Comparison of ENCODE assay signal across 8 mouse cellular contexts in genomic region chr1:14504767-14505343, GRCm38 (mm10).
A peak's percentile ranks its signal among the peaks of the same experiment; 100 is the strongest.
DNase-seq lines count a peak whose midpoint lies in the region; ATAC-seq lines count a peak whose summit lies in the region.
"Had no signal": no experiment of that assay in that cellular context is flagged by ENCODE, and none has a peak within 500 bp of the region (broad histone marks: within the 10 kb centered on the region; RNA-seq: fewer than 3 reads in every experiment).

No protein-coding gene starts in this region.

- peak; percentile 10 to 15 for DNase-seq in kidney, postnatal 4 days
- DNase-seq in kidney, postnatal 36 days = no peak
- DNase-seq in embryonic facial prominence, embryonic 10.5 days (ENCODE audit: low spot score) = peak; percentile 49
- DNase-seq in hindbrain, embryonic 11.5 days (ENCODE audit: low spot score) = peak; percentile 65
- peak; percentile 33 for DNase-seq in neural tube, embryonic 11.5 days (ENCODE audit: low spot score)
- DNase-seq in adrenal gland, postnatal 36 days = no peak
- DNase-seq in cerebellum, adult 9-11 months = no peak

- ATAC-seq in hindbrain, embryonic 11.5 days (ENCODE audit: low FRiP score) = no peak
- ATAC-seq in neural tube, embryonic 11.5 days (ENCODE audit: insufficient read depth, low FRiP score, low TSS enrichment) = no peak
- ATAC-seq: Patski had no signal

- peak overlapping the region; percentile 32 for H3K4me2 ChIP-seq in hindbrain, embryonic 11.5 days (replicated peaks; ENCODE audit: low read depth, low read length)
- H3K4me2 ChIP-seq in neural tube, embryonic 11.5 days (ENCODE audit: low read depth) = peak overlapping the region; percentile 26

- H3K9me3 ChIP-seq in embryonic facial prominence, embryonic 10.5 days = no peaks in the 10 kb centered on the region
- no peaks in the 10 kb centered on the region for H3K9me3 ChIP-seq in hindbrain, embryonic 11.5 days (ENCODE audit: control insufficient read depth, low read length)
- no peaks in the 10 kb centered on the region for H3K9me3 ChIP-seq in neural tube, embryonic 11.5 days (ENCODE audit: control insufficient read depth, low read length)

- WGBS in embryonic facial prominence, embryonic 10.5 days = 2% methylated on average over 12 of the region's 12 CpGs
- 2% methylated on average over 12 of the region's 12 CpGs for WGBS in hindbrain, embryonic 11.5 days
- WGBS in neural tube, embryonic 11.5 days = 3% methylated on average over 12 of the region's 12 CpGs

- peak overlapping the region; percentile 57 for H3K4me3 ChIP-seq in embryonic facial prominence, embryonic 10.5 days
- H3K4me3 ChIP-seq in hindbrain, embryonic 11.5 days (ENCODE audit: low read depth, low read length) = peak overlapping the region; percentile 10; the same call in 1 of the 2 replicates
- H3K4me3 ChIP-seq in neural tube, embryonic 11.5 days (ENCODE audit: low read depth, low read length) = no peak overlapping the region

- peak overlapping the region; percentile 86 for H3K27ac ChIP-seq in embryonic facial prominence, embryonic 10.5 days (replicated peaks)
- H3K27ac ChIP-seq in hindbrain, embryonic 11.5 days (ENCODE audit: low read depth, low read length) = no peak overlapping the region
- no peak overlapping the region for H3K27ac ChIP-seq in neural tube, embryonic 11.5 days (ENCODE audit: low read depth, low read length)

- H3K9ac ChIP-seq in hindbrain, embryonic 11.5 days (ENCODE audit: low read depth, low read length) = no peak overlapping the region
- H3K9ac ChIP-seq in neural tube, embryonic 11.5 days (ENCODE audit: low read length) = no peak overlapping the region

- H3K4me1 ChIP-seq in embryonic facial prominence, embryonic 10.5 days = peaks cover 73% of the 10 kb centered on the region
- peaks cover 3% of the 10 kb centered on the region for H3K4me1 ChIP-seq in hindbrain, embryonic 11.5 days (replicated peaks; ENCODE audit: control insufficient read depth, insufficient read depth, low read length)
- peaks cover 7% of the 10 kb centered on the region; the same call in 1 of the 2 replicates for H3K4me1 ChIP-seq in neural tube, embryonic 11.5 days (ENCODE audit: control insufficient read depth, insufficient read depth, low read length)

- no peaks in the 10 kb centered on the region for H3K36me3 ChIP-seq in embryonic facial prominence, embryonic 10.5 days (replicated peaks)
- H3K36me3 ChIP-seq in hindbrain, embryonic 11.5 days (ENCODE audit: control insufficient read depth, insufficient read depth, low read length) = no peaks in the 10 kb centered on the region
- H3K36me3 ChIP-seq in neural tube, embryonic 11.5 days (ENCODE audit: control insufficient read depth, insufficient read depth, low read length) = no peaks in the 10 kb centered on the region

- peaks cover 41% of the 10 kb centered on the region for H3K27me3 ChIP-seq in embryonic facial prominence, embryonic 10.5 days (replicated peaks; ENCODE audit: low read depth, poor library complexity, severe bottlenecking)
- peaks cover 21% of the 10 kb centered on the region for H3K27me3 ChIP-seq in hindbrain, embryonic 11.5 days (ENCODE audit: control insufficient read depth, insufficient read depth, low read length)
- peaks cover 30% of the 10 kb centered on the region for H3K27me3 ChIP-seq in neural tube, embryonic 11.5 days (ENCODE audit: control insufficient read depth, insufficient read depth, low read length)
- H3K27me3 ChIP-seq: Patski had no signal

Comparison
In these comparisons a context has a peak if more than half of its experiments do, and no peak if none do; other contexts are left out.
1. DNase-seq: peak in kidney, postnatal 4 days (2 of 2), embryonic facial prominence, embryonic 10.5 days (single experiment), hindbrain, embryonic 11.5 days (single experiment) and neural tube, embryonic 11.5 days (single experiment); none in kidney, postnatal 36 days (0 of 2), adrenal gland, postnatal 36 days (0 of 2) and cerebellum, adult 9-11 months (single experiment).